Mouse (Mus musculus) hematopoietic stem cell, adult 5-6 weeks (primary cell): ENCODE measurements around the gene Olfr791. TPM values are rescaled to one million over a fixed set of nuclear protein-coding genes. Genes with fewer than 3 reads are reported as not detected.

Source experiments
- ATAC-seq, 2 experiments: fragments of 125-278 bp in 1 of 2; replicated peaks in 1 of 2; 2 replicates each; pipeline ENCODE4 v1.8.0; 2016 to 2017; ENCODE audit warnings: inconsistent platforms in 2 of 2, mild to moderate bottlenecking in 2 of 2, moderate number of reproducible peaks in 2 of 2, low read depth in 1 of 2, moderate TSS enrichment in 1 of 2; ENCODE audit not compliant: low FRiP score in 2 of 2, poor library complexity in 2 of 2, severe bottlenecking in 2 of 2, insufficient read depth in 1 of 2, low TSS enrichment in 1 of 2
- total RNA-seq: library from RNA; stranded (forward); fragments of 172-1452, 232-1000 nt; gene quantifications from 2 replicates; pipeline ENCODE4 v1.2.3, GENCODE M21; 2017

Gene Olfr791
- total RNA-seq = not detected in 2 replicates

GRCm38 (mm10) chr10:129521492-129521891 is at the start of gene Olfr791:
Gene Olfr791 (plus strand): TSS chr10:129521792.
- ATAC-seq = no peak

- no peak for ATAC-seq
These were observed 48.3 kb upstream of the Olfr791 start for GRCm38 (mm10) chr10:129473256-129473655.

- ATAC-seq = no peak
These were observed 47.9 kb upstream of the Olfr791 start for GRCm38 (mm10) chr10:129473723-129474122.

GRCm38 (mm10) chr10:129484452-129484851 is 37.1 kb upstream of the Olfr791 start, which contains the start of gene Olfr789:
Gene Olfr789 (plus strand): TSS chr10:129484752.
- no peak for ATAC-seq

GRCm38 (mm10) chr10:129490101-129490500 is 31.5 kb upstream of the Olfr791 start:
- no peak for ATAC-seq

GRCm38 (mm10) chr10:129498192-129498591 is 23.4 kb upstream of the Olfr791 start, which contains the start of gene Olfr790:
Gene Olfr790 (plus strand): TSS chr10:129498492.
- no peak for ATAC-seq

- ATAC-seq = no peak
These were observed 17.3 kb downstream of the Olfr791 start, which contains the start of gene Olfr792 for GRCm38 (mm10) chr10:129538862-129539261. Gene Olfr792 (plus strand): TSS chr10:129539162.

- ATAC-seq = no peak
These were observed 27.8 kb downstream of the Olfr791 start for GRCm38 (mm10) chr10:129549354-129549753.

GRCm38 (mm10) chr10:129567355-129567754 is 45.8 kb downstream of the Olfr791 start, which contains the start of gene Olfr794:
Gene Olfr794 (plus strand): TSS chr10:129567655.
- no peak for ATAC-seq

- ATAC-seq = no peak
These were observed 55.5 kb downstream of the Olfr791 start for GRCm38 (mm10) chr10:129577066-129577465.

Other genes with a start within 250 kb of the Olfr791 start
- not detected in 2 replicates for gene Olfr780, start 203.7 kb upstream of the Olfr791 start, total RNA-seq
- not detected in 2 replicates for gene Olfr781, start 192.9 kb upstream of the Olfr791 start, total RNA-seq
- not detected in 2 replicates for gene Olfr782, start 172.9 kb upstream of the Olfr791 start, total RNA-seq
- gene Olfr784, start 137.7 kb upstream of the Olfr791 start, total RNA-seq = not detected in 2 replicates
- not detected in 2 replicates for gene Olfr785, start 116.4 kb upstream of the Olfr791 start, total RNA-seq
- not detected in 2 replicates for gene Olfr786, start 94.5 kb upstream of the Olfr791 start, total RNA-seq
- gene Olfr787, start 59.9 kb upstream of the Olfr791 start, total RNA-seq = not detected in 2 replicates
- not detected in 2 replicates for gene Olfr788, start 50.8 kb upstream of the Olfr791 start, total RNA-seq
- gene Olfr789, start 37.0 kb upstream of the Olfr791 start, total RNA-seq = not detected in 2 replicates
- not detected in 2 replicates for gene Olfr790, start 23.3 kb upstream of the Olfr791 start, total RNA-seq
- not detected in 2 replicates for gene Olfr792, start 17.4 kb downstream of the Olfr791 start, total RNA-seq
- gene Olfr794, start 45.9 kb downstream of the Olfr791 start, total RNA-seq = not detected in 2 replicates
- not detected in 2 replicates for gene Olfr796, start 90.8 kb downstream of the Olfr791 start, total RNA-seq
- gene Olfr798, start 106.1 kb downstream of the Olfr791 start, total RNA-seq = not detected in 2 replicates
- not detected in 2 replicates for gene Olfr799, start 115.7 kb downstream of the Olfr791 start, total RNA-seq
- 0.25 TPM in 1 of 2 replicates, not detected in the other for gene Olfr800, start 135.9 kb downstream of the Olfr791 start, total RNA-seq
- gene Olfr801, start 152.1 kb downstream of the Olfr791 start, total RNA-seq = not detected in 2 replicates
- not detected in 2 replicates for gene Olfr802, start 166.4 kb downstream of the Olfr791 start, total RNA-seq
- gene Olfr803, start 172.5 kb downstream of the Olfr791 start, total RNA-seq = not detected in 2 replicates
- not detected in 2 replicates for gene Olfr804, start 181.4 kb downstream of the Olfr791 start, total RNA-seq
- not detected in 2 replicates for gene Olfr805, start 207.6 kb downstream of the Olfr791 start, total RNA-seq
- not detected in 2 replicates for gene Olfr806, start 220.1 kb downstream of the Olfr791 start, total RNA-seq
- gene Olfr807, start 236.0 kb downstream of the Olfr791 start, total RNA-seq = not detected in 2 replicates
- gene Olfr808, start 243.7 kb downstream of the Olfr791 start, total RNA-seq = not detected in 2 replicates